Mouse (Mus musculus): ENCODE data around the gene Dync1h1.

GRCm38 (mm10) chr12:110696173-110696974 is 95.1 kb downstream of the Dync1h1 start:
- TF ChIP-seq ZC3H11A (IDR thresholded peaks at IDR 0.05; ENCODE audit: low read depth, low read length) (no peak), EP300 (IDR thresholded peaks at IDR 0.05; ENCODE audit: low read length) (no peak), TBP (conservative IDR thresholded peaks at IDR 0.05; ENCODE audit: low read depth, low read length) (peak; percentile 96), MAFK (IDR thresholded peaks at IDR 0.05; ENCODE audit: insufficient replicate concordance, low read length) (no peak), SIN3A (IDR thresholded peaks at IDR 0.05; ENCODE audit: low read length) (peak; percentile 96), POLR2A (IDR thresholded peaks at IDR 0.05; ENCODE audit: low read depth, low read length) (peak; percentile 100)

All from CH12.LX (cell line).